Mouse (Mus musculus) frontal cortex, adult 2 months (tissue): ENCODE measurements around the gene Epsti1. TPM values are rescaled to one million over a fixed set of nuclear protein-coding genes. Genes with fewer than 3 reads are reported as not detected.
A peak's percentile ranks its signal among the peaks of the same experiment; 100 is the strongest.

Source experiments
- DNase-seq, 2 experiments: peaks; one replicate each; pipeline ENCODE4 v3.0.0; 2022; ENCODE audit warnings: low spot score in 1 of 2; ENCODE audit errors: extremely low spot score in 1 of 2
- polyA plus RNA-seq: library from polyadenylated mRNA; depleted of rRNA; stranded (reverse); fragments of >200 nt; gene quantifications from 2 replicates; pipeline ENCODE4 v1.2.3, GENCODE M21; 2012

The Epsti1 gene
- polyA plus RNA-seq, 1 experiment, result 0.98 TPM

DNA sequence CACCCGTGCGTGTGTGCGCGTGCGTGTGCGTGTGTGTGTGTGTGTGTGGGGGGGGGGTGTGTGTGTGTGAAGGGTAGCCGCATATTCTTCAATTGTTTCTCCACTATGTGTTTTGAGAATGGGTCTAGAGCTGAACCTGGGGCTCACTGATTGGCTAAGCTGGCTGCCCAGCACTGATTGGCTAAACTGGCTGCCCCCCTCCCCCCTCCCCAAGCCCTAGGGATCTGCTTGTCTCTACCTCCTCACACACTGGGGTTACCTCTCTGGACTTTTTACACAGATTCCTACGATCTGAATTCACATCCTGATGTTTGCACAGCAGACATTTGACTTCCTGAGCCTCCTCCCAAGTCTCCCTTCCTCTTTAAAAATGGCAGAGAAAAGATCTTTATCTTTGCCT, 17.6 kb downstream of the Epsti1 start:
- DNase-seq, result no peak

DNA sequence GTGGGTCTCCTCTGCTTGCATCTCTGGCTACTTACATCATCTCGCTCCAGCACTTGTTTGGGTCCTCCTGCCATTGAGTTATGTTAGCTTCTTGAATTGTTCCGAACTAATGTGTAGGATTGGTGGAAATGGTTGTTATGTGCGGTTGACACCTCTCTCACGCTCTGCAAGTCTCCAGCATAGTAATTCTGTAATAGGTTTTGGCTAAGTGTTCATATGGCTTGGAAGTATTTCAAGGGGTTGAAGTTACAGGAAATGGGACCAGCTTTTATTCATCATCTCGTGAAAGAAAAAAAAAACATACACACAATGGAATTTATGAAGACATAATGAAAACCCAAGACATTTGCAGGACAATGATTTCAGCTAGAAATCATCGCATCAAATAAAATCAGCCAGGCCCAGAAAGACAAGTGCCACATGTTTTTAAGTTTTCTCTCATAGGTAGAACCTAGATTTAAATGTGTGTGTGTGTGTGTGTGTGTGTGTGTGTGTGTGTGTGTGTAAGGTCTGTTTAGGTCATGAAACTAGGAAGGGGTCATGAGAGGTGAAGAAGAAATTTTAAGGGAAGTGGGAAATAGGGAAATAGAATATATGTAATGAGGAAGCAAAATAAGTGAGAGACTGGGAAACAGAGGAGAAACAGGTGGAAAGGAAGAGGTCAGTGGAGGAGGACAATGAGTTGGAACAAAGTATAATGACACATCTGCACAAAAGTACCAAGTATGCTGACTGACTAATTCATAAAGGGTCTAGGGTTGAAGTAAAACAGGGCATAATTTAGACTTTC, 19.2 kb downstream of the Epsti1 start:
- no peak for DNase-seq

DNA sequence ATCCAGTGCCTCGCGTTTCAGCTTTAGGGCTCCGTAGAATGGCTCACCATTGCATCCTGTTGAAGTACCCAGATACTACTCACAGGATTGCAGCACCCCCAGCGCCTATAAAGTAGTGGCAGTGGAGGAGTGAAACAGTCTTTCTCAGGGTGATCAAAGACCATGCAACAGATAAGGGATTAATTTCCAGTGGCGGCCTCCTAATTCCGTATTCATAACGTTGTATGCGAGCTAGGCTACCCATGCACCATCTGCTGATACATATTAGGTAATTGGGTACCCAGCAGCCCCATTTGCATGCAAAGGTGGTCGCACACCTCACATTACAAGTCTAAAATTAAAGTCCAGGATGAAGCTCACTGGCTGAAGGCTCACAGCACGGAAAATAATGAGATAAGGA, 21.4 kb downstream of the Epsti1 start:
- DNase-seq, result no peak

DNA sequence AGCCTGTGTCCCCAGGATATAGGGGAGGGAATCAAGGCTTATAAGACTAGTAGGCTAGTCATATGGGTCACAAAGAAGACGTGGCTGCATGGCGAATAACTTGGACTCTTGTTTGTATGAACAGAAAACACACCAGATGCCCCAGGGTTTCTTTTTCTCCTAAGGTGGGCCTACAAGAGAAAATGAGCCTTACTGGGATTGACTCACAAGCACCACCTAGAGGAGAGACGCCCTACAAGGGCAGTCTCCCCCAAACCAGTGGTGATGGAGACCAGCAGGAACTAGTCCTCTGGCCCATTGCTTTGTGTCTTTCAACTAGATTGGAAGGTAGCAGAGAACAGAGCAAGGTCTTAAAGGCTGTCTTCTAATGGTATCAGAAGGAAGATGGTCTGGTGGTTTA, 22.7 kb downstream of the Epsti1 start:
- DNase-seq, result peak in 1 of 2 experiments; percentile 71

DNA sequence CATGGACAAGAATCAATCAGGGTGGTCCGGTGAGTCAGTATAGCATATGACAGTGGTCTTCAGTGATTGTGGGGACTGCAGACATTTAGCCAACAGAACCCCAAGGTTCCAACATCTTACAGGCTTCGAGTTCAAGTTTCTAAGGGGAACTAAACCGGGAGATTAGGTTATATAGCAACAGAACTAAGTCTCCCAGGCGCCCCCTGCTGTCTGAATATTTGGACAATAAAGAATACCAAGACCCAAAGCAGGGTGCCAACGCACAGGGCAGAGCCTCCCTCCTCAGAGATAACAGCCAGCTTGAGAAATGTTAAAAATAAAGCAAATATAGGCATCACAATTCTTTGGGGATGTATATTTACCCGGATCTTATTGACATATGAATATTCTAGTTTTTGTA, 24.0 kb downstream of the Epsti1 start:
- peak; percentile 64 to 92 for DNase-seq

DNA sequence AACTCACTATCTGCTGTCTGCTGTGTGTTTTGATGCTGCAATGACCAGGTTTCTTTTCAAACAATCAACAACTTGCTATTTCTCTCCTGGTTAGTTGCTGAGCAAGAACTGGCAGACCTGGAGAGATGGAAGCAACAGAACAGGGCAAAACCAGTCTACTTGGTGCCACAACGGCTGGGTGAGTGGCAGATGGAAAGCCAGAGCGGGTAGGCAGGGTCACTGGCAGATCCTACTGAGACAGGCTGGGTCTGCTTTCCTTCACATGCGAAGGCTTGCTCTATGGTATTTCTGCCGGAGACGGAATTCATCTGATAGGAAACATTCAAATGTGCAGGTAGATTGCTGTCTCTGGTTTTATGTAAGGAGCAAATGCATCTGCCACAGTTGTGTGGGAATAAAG, 24.6 kb downstream of the Epsti1 start:
- no peak for DNase-seq

DNA sequence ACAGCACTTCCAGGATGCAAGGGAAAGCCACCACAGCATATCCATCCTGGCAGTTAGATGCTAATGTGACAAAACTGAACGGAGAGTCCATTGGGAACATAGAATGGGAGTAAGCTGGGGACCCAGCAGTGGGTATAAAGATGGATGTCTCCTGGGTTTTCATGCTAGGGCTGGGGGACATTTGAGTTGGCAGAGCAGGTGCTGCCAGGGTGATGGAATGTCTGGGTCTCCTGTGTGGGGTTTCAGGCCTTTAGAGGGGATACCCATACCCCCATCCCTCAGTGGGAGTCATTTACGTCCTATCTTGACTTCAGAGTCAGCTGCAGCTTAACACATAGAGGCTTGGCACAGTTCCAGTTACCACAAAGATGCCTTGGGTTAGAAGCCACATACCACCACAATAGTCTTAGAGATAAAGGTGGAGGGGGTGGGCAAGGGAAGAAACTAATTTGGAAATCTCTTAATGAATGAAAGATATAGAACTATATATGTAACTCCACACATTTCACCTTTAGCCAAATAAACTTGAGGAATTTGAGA, 25.2 kb downstream of the Epsti1 start:
- no peak for DNase-seq

DNA sequence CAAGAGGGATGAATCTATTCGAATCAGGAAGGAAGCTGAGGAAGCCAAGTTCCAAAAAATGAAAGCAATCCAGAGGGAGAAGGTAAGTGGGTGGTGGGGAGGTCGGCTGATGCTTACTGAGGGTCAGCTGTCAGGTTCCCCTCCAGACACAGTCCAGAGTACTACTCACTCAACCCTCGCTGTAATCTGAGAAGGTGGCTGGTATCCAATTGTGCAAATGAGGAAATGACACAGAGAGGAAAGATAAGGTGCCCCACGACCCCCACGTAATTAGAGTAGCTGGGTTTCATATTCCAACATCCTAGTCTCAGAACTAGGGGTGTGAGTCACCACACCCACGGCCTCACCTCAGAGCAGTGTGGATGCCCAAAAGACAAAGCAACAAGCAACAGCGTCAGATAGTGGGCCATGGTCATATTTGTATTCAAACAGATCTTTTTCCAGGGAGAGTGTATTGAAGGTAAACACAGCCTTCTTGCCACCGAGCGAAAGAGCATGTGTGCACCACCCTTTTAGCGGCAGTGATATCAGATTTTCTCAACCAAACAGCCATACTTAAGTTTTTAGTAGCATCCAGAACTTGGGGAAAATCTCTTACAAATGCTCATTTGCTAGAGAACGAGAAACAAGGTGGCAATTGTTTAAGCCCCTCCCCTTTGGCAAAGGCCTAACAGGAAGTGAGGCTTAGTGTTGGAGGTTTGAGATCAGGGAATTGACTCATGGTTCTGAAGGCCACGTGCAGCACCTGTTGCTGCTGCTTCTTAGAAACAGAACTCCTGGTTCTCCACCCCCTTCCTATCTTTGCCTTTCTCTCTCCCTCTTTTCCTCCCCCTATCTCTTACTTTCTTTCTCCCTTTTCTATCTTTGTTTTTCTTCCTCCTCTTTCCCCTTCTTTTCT, 28.4 kb downstream of the Epsti1 start:
- DNase-seq, result no peak

DNA sequence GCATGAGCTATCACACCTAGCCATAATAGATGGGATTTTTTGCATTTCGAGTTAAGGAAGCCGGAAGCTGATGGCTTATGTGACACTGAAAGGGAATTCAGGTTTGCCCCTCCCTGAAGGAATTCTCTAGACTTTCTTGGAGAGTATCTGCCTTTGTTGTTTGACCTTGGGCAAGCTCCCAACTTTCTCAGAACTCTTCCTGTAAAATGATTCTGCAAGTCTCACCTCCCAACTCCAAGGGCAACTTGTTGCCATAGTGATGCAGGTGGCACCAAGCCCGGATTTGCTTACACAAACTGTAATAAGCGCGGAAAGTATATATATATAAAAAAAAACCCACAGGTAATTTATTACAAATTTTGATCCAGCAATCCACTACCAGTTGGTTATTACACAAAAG, 29.2 kb downstream of the Epsti1 start:
- DNase-seq, result no peak

DNA sequence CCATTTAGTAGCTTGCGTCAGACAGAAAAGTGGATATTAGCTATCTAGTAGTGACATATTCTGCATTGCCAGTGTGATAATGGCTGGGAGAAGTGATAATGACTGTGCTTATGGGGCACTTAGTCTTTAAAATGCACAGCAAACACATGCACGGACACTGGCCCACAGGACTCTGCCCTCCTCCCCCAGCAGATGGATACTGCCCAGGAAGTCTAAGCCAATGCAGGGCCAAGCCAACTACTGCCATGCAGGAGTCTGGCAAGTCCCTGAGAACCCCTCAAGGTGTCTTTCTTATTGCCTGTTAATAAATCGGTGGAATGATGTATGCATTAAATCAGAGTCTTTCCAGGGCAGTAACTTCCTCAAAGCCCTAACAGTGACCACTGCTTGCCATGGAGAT, 30.4 kb downstream of the Epsti1 start:
- no peak for DNase-seq

DNA sequence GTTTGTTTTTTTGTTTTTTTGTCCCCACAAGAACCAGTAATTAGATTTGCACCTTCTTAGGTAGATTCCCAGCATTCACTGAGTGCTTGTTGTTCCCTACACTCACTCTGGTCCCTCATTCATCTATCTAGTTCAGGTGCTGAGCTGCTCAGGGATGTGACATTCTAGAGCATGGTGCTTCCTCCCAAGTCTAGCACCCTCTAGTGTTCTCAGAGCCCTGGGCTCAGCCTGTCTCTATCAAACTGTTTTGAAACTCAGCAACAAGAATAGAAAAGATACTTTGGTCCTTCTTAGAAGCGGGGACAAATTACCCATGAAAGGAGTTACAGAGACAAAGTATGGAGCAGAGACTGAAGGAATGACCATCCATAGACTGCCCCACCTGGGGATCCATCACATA, 37.1 kb downstream of the Epsti1 start:
- no peak for DNase-seq

DNA sequence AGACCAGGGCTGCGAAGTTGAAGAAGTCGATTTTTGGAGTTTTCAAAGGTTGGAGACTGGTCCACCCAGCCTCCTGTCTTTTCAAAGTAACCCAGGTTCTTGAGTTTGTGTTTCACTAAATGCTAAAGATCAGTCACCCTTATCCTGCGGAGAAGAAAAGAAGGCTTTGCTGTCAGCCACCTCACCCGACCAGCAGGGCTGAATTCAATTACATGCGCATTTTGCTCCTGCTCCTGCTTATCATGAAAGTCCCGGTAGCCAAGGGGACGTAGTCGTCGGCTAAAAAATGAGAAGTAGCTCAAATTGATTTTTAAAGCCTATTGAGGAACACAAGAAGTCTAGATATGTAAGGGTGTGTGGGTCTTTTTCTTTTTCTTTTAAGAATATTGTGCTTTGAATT, 38.2 kb downstream of the Epsti1 start:
- no peak for DNase-seq

DNA sequence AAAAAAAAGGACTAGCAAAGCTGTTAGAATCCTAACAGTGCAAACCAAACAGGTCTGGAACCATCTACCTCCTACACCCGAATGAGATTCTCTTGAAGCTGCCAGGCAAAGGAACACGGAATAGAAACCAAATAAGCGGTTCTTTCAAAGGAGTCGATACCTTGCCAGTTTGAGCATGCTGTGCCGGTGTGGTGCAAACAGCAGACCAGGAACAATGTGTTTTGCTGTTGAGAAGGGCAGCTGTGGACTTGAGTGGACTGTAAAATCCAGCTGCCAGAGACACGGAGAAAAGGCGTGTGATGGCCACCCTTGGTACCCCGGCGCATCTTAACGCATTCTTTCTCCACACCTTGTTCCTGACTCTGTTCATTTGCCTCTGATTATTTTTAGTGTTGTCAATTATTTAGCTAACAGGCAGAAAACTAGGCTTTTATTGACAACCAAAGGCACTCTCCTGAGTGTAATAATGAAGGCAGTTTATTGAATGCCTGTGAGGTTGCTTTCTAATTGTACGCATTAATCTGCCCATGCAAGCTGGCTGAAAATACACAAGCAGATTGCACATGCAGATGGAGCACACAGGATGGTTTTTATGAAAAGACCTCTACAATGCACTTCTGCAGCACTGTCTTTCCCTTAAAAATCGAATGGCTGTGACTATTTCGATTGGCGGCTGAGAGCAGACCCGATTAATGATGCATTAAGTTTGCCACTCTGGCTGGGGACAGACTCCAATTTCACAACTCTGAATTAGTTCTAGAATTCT, 38.9 kb downstream of the Epsti1 start:
- DNase-seq, result no peak

DNA sequence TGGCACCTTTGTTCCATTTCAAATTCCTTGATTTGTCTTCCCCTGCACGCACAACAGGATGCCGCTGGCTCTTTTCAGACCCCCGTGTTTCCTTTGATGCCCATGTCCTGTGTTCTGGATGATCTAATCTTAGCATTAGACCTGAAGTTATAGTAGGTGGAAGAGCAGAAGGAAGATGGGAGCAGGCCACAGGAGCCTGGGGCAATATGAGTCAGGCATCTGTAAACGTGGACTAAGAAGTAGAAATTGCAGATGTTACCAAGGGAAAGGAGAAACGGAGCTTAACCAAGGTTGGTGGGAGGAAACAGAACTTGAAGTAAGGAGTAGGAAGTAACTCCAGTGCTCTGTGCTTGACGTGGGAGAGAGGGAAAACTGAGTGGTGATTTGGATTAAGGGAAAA, 57.7 kb downstream of the Epsti1 start:
- DNase-seq, result no peak

DNA sequence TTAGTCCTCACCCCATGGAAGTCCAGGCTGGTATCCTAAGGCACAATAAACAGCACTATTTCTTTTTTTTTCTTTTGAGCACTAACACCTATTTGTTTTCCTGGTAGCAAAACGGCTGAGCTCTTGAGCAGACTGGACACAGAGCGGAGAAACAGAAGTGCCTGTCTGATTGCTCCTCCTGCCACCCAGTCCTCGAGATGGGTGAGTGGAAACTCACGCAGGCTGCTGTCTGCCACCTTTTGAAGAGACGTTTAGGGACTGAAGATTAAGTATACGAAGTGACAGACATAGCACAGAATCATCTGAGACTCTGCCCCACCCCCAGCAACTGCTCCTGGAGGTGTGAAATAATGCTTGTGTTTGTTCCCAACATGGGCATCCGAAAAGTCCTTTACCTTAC, 59.5 kb downstream of the Epsti1 start:
- DNase-seq, result no peak

DNA sequence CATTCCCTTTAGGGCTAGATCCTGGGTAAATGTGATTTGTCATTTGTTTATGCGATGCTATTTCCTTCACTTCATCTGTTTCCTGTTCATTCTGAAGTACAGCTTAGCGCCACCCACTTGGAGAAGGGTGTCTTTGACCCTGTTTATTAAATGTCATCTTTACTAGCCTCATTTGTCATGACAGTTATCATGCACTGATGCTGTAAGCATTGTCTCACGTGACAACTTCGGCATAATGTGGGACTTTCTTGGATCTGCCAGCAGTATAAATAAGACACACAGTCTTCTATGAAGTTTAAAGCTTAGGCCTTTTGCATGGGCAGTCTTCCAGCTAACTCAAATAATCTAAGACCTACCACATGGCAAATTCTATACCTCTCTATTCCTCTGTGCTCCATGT, 67.3 kb downstream of the Epsti1 start:
- DNase-seq, result no peak

DNA sequence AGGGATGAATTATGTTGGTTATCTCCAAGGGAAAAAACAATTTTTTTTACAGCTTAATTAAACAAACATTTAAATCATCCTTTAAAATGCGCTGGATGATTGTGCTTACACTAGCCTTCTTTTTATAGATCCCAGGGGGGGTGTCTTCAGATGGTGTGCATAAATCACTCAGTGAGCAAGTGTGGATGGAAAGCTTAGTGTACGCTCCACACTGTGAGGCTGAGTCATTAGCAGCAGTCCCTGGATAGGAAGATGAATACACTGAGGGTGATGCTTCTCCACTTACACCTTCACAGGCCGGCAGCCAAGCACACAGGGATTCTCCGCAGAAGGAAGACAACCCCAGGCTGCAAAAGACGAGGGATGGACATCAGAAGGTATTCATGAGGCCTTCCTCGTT, 70.2 kb downstream of the Epsti1 start:
- peak in 1 of 2 experiments; percentile 37 for DNase-seq

DNA sequence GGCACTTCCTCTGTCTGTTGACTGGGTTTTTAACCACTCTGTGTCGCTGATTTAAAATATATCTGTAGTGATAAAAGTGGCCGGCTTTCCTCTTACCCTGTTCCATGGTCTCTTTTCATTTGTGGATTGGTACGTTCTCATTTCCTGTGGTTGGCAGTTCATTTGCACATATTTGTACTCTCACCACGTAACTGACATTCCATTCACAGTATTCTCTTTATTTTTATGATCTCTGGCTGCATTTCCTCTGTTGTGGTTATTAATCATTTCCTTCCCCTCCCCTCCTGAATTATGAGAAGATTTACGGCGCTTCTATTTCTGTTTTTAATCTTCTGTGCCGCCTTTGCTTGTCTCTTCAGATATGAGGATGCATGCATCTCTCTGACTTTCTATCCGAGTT, 71.7 kb downstream of the Epsti1 start:
- no peak for DNase-seq

DNA sequence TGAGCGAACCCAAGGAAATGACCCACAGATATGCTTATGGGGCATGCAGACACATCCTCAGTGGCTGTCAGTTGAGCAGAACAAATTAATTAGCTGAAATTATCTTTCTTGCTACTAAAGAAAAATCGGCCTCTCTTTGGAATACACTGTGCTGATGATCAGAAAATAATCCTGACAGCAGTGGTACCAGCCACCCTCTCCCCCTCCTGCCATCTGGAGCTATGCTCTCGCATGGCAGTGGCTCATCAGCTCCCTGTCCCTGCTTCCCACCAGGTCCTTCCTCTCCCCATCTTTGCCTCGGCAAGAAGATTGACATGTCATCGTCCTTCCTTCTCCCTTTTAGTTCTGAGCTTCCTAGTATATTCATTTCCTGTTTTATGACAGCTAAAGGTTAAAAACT, 77.5 kb downstream of the Epsti1 start:
- no peak for DNase-seq

DNA sequence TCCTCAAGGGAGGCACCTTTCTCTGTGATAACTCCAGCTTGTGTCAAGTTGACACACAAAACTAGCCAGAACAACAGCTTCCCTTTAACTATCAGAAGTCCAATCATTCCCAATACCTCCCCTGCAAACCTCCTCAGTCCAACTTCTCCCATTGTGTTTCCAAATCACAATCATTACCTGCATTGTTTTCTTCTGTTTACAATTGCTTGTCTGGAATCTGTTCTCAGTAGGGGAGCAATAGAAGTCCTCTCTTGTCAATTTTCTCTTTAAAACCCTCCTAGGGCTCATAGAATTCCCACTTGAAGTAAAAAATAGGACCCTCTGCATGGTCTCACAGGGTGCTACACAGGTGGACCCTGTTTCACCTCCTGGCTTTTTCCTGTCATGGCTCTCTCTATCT, 93.7 kb downstream of the Epsti1 start:
- no peak for DNase-seq

DNA sequence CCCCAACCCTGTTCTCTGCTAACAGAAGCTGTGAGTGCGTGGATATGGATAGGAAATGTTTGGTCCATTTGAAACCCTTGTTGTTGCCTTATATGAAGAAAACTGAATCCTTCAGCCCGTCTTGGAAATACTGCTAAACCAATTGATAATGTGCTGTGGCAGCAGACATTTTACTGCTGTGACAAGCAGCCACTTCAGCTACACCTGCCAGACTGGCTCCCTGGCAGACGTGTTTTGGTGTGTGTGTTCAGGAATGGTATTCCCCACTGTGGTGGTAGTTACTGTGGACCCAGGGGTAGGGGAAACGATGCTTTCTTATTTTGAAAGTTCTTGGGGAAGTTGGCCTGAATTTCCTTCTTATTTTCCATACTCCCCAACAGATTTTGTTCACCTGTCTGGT, 100.4 kb downstream of the Epsti1 start:
- DNase-seq, result no peak
